Mouse (Mus musculus): Measurements from ENCODE around the gene Etnk1. TPM values are rescaled to one million over a fixed set of nuclear protein-coding genes. Genes with fewer than 3 reads are reported as not detected.
"Not testable (repeated sequence)": the region's sequence is repeated elsewhere in the genome, so short reads cannot be mapped to it uniquely, and the experiment has no call there.

Etnk1 gene
- total RNA-seq, 2 experiments from 2014 or later, result 188 to 192 TPM

DNA sequence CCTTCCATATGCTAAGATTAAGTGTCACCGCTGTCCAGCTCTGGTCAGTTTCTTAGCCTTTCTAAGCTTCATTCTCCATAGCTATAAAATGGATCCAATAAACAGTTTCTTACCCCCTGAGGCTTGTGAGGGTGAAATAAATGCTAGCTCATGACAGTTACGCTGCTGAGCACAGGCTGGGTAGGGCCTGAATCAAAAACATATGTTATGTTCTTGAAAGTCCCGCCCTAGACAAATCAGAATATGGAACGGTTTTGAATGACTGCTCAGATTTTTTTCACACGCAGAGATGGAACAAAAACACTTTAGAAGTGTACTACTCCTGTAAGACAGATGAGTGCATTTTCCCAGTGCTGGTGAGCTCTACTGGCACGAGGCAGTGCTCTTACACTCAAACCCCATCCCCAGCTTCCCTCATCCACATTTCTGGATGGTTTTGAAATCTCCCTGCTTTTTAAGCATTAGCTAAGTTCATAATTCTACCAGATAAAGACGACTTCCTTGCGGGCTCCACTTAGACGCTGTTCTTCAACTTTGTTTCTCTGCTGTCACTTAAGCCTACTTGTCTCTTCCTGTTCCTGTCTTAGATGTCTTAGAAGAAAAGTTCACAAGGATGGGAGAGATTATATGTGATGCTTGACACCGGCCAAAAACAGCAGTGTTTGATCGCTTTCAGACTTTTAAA is 4.9 kb downstream of the Etnk1 start:
- no peak for DNase-seq

DNA sequence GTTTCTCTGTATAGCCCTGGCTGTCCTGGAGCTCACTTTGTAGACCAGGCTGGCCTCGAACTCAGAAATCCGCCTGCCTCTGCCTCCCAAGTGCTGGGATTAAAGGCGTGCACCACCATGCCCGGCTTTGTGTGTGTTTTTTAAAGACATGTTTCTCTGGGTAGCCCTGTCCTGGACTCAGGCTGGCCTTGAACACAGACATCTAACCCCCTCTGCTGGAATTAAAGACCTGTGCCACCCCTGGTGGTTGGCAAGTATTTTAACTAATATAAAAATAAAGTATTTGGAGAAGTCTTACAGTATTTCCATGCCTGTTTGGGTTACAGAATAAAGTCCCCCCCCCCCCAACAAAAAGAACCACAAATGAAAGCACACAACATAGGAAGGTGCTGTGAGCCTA is 5.7 kb downstream of the Etnk1 start:
- not testable (repeated sequence) for DNase-seq

DNA sequence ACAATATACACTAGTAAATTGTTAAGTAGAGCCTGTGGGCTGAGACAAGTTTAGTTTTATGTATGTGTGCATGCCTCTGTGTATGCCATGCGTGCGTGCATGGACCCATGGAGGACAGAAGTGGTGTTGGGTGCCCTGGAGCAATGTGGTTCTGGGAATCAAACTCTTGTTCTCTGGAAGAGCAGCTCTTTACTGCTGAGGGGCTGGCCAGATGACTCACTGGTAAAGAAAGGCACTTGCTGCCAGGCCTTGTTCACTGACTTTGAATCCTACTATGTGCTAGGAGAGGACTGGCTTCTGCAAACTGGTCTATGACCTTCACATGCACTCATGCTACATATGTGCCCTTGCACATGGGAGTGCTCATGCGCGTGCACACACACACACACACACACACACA is 7.2 kb downstream of the Etnk1 start:
- no peak for DNase-seq

DNA sequence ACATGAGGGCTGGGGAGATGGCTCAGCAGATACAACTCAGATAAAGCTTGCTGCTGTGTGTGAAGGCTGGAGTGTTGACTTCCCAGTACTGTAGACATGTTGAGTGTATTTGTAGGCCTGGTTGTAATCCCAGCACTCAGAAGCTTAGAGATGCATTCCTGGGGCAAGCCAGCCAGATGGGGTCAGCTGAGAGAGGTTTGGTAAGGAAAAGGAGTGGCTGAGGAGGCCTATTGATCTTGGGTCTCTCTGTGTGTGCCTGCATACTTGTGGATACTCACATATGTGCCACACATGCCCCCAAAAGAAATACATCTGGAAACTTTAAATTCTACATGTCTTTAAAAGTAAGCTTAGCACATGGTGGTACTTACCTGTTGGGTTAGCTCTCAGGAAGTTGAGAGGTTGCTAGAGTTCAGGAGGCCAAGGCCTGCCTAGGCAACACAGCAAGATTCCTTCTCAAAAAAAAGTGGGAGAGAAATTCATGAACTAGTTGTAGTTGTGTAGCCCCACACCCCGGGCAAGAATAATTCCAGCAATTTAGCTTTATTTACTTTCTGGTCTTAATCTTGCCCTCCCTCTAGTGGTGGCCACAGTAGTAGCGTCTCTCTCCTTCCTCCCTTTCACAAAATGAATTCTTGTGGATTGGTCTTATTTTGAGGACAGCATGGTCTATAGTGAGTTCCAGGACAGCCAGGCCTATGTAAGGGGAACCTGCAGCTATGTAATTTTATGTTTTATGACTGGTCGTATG is 8.1 kb downstream of the Etnk1 start:
- no peak for DNase-seq

DNA sequence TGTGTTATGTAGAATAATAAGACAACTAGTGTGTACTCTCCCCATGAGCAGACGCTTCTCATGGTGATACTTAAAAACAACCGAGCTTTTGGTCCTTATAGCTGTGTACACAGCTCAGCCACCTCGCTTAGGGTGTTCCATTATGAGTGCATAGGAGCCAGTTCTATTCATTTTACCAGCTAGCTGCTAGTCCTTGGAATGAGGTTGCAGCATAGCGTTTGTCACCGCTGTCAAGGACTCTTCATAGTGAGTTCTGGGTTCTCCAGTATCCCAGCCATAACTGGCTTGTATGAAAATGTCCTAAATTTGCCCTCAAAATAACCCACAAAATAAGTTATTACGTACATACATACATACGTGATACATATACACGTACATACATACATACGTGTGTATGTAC is 9.1 kb downstream of the Etnk1 start:
- DNase-seq, result no peak

DNA sequence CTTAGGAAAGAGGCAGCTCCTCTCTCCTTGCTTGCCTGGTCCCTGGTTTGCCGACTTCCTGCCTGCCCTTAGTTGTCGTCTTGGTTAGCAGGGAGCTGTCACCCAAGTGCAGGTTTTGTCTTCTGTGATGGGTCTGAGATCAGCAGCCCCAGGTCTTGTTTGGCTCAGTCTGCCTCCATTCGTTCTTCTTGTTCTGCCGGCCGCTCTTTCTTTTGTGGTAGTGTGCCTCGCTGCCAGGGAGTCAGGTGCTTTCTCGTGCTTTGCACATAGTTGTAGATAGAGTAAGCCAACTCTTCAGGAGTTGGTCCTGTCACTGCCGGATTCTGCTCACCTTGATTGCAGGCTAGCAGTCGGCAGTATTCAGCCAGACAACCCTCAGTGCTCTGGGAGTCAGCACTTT is 9.6 kb downstream of the Etnk1 start:
- DNase-seq, result no peak

DNA sequence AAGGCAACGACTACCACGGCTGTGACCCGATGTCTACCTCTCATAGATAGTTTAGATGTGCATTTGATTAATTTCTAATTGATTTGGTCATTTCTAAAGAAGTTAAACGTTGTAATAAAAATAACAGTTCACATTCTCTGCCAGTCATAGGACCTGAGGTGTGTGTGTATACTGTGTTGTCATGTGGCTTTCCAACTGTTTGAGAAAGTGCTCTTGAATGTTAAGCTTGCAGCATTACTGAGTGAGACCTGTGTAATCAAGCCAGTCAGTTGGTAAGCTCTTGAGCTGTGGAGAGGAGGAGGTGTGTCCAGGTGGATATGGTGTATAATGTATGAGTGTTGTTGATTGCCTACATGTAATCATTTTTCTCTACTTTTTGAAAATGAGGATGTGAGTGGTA is 12.2 kb downstream of the Etnk1 start:
- no peak for DNase-seq

DNA sequence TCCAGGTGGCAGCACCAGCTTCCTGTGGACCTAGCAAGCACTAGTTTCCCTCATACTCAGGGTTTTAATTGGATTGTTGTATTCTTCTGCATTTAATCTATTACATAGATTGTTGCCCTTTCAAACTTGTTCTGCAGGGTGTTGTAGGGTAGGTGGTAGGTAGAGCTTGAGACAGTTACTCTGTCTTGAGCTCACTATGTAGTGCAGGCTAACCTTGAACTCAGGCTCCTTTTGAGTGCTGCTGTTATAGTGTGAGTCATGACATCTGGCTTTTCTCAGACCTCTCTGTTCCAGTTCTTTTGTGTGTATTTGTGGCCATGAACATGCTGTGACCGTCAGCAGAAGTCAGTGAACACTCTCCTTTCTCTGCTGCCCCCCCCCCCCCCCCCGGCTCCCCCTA is 12.7 kb downstream of the Etnk1 start:
- DNase-seq, result no peak

DNA sequence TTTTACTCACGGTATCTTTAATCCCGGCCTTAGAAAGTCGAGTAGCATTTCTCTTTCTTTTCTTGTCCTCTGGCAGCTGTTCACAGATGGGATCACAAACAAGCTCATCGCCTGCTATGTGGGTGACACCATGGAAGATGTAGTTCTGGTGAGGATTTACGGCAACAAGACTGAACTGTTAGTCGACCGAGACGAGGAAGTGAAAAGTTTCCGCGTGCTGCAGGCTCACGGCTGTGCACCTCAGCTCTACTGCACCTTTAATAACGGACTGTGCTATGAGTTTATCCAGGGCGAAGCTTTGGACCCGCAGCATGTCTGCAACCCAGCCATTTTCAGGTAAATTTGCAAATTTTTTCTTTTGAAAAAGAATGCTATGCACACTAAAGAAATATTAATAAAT is 13.5 kb downstream of the Etnk1 start:
- no peak for DNase-seq

DNA sequence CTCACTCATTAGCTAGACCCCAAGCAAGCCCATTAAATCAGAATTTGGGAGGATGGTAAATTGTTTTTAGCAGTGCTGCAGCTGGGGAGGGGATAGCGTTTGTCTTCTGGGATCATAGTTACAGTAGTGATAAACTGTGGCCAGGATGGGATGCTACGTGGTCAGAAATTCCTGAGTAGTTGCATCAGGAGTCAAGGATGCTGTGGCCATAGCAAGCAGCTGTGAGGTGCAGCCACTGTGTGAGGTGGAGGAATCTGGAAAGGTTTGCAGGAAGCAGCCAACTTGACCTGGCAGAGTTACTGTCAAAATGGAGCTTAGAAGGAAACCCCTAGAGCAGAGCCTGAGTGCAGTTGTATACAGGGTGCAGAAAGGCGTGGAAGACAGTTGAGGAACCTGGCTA is 17.1 kb downstream of the Etnk1 start:
- no peak for DNase-seq

DNA sequence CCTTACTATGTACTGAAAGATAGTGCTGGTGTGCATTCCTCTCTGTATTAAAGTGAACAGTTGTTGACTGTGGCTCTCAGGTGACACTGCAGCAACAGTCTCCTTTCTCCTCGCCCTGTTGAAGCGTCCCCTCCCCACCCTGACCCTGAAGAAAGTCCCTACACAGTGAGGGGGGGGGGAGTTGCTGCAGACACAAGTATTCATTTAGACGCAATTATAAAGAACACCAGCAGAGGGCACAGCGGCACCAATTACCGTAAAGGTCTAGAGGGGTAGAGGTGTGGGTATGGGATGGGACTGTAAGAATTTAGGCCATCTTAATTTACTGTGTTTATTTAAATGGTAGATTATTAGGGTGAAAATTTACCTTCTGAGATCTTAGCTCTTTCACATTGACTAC is 17.7 kb downstream of the Etnk1 start:
- no peak for DNase-seq

DNA sequence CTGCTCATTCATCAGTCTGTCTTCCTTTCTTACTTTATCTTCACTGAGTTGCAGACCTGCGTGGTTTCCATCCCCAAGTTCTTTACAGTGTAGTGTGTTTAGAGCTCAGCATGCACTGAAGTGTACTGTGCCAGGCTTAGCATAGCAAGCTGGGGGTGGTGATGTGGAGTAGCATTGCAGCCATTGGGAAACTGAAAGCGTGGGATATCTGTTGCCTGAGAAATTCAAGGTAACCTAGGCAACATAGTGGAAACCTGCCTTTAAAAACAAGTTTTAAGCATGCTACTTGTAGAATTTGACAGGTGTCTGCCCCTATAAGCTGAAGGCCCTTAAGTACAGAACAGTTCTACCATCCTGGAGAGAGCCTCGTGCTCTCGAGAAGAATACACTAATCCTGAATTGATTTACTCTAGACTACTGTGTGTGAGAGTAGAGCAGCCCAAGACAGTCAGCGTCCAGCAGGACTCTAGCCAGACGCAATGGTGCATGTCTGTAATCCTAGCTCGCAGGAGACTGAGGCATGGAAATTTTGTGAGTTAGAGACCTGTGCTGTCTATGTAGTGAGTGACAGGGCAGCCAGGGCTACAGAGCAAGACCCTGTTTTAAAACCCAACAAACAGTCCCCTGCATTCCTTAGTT is 23.9 kb downstream of the Etnk1 start:
- DNase-seq, result peak in 1 of 2 experiments; percentile 18

DNA sequence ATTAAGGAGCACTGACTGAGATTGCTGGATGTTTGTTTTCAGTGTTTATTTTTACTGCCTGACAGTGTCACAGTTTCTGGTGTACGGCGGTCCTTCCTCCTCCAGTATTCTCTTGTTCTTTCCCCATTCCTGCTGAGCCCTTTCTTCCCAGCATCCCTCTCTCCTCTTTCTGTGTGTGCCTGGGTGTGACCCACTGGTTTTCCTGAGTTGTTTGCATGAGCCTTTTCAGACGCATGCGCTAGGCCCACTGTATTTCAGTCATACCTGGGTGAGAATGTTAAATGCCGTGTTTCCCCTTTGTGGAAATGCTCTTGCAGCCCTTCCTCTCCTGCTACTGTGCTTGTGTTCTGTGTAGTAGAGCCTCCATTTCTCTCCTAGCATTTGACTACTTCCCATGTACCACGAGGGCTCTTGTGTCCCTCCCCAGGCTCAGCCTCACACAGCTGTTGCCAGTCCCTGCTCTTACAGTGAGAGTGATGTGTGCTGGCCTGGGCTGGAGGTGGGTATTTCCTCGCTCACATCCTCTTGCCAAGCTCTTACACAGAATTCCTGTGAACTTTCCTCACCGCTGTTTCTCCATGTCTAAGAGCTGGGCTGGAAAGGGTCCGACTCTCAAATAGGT is 24.6 kb downstream of the Etnk1 start:
- DNase-seq, result no peak

DNA sequence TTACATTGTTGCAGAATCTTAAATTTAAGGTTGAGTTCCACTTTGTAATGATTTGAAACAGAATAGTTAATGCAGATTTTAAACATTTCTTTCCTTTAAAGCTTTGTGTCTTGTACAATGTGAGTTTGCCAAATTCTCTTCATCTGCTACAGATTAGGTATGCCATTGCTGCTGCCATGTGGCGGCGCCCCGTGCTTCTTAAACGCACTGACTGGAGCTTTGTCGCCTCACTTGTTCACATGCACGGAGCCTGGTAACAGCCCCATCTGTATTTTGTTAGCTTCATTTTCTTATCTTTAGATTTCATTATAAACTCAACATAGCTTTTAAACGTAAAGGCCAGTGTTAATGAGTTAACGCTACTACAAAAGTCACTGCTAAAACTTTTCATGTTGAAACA is 25.7 kb downstream of the Etnk1 start:
- DNase-seq, result no peak

DNA sequence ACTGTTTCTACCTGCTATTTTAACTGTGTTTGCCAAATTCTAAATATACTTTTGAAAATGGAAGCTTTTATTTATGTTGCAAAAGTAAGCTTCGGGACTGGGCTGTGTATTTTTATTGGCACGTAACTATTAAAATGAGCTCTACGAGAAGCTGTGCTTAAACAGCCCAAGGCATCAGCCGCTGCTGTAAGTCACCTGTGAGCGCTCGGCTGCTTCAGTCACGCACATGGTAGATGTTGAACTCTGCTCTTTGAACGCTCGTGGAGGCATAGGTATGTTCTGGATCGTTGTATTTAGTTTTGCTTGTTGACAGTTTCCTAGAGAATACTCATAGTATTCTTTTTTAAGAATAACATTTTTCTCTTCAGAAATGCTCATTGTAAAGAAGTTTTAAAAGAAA is 26.1 kb downstream of the Etnk1 start:
- no peak for DNase-seq

DNA sequence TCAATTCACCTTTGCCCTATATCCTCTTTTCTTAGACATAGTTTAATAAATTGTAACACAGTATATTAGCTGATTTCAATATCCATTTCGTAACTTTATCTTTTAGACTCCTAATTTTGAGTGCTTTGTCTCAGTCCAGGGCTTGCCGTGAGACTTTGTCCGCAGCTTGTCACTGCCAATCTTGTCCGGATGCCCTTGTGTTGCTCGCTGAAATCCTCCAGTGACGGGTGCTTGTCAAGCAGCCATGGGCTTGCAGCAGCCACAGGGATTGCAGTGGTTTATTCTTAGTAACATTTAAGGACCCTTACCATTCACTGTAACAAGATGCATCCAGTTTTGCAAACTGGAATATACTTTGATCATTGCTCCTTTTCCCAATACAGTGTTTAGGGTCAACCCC is 26.6 kb downstream of the Etnk1 start:
- DNase-seq, result no peak

DNA sequence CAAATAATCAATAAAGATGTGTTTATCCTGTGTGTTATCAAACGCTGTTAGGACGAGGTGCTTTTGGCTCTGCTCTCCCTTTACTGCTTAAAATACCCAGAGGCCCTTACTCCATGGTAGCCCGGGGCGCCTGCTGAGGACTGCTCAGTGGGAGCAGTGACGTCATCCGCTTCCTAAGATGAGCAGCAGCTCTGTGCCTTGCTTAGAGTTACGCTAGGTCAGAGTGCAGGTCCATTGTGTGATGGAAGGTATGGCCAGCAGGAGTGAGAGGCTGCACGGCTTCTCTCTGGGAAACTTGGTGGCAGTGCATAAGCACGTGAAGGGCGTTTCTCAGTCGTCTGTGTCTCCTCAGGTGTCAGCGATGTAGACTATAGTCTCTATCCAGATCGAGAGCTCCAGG is 30.0 kb downstream of the Etnk1 start:
- DNase-seq, result no peak

DNA sequence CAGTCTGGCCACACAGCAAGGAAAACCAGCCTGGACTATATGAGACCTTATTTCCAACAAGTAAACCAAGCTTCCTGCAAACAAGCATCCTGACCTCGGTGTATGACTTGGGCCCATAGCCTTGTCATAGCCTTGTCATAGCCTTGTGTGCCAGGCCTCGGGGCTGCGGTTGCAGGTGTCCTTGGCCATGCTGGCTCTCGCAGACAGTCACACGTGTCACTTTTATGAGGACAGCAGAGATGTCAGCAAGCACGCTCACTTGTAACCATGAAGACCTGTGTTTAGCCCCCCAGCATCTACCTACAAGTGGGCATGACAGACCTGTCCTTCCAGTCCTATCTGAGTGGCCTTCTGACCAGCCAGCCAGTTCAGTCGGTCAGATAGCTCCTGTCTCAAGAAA is 31.4 kb downstream of the Etnk1 start:
- no peak for DNase-seq

DNA sequence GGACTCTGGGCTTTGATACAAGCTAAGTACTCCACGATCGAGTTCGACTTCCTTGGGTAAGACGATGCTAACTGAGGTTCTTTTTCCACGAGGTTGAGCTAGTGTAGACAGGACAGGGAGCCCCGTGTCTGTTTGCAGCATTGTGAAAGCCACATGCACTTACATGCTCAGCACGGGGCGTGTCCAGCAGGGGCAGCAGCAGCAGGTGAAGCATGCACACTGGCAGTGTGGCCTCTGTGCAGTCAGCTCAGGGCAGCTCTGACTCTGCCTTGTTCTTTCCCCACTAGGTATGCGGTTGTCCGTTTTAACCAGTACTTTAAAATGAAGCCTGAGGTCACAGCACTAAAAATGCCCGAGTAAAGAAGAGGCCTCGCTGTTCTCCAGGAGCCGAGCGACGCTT is 36.1 kb downstream of the Etnk1 start:
- DNase-seq, result no peak

DNA sequence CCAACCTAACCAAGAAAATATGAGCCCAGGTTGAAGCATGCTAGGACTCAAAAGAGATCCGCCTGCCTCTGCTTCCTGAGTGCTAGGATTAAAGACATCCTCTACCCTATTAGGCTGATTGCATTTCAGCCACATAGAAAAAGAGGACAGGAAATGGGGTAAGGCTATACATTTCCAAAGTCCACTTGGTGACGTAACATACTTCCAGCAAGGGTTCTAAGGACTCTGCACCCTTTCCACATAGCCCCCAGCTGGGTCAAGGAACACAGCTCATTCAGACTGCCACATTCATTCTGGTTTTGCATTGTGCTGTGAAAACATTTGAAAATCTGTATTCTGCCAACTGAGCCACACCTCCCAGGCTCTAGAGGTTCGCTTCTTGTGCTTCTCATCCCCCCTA is 41.9 kb downstream of the Etnk1 start:
- DNase-seq, result no peak

DNA sequence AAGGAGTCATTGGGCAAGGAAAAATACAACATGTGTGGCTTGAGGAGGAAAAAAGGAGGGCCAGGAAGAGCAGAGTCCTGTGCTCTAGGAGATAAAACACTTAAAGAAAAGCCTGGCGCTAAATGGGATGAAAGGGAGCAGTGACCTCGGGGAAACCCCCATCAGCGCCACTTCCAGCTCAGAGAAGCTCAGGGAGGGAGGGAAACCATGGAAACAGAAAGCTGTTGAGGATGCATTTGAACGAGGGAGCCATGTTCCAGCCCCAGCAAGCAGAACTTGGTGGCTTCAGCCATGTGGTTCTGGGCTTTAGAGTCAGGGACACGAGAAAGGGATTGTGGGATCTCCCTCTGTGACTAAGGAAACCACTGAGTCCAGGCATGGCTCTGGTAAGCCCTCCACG is 45.7 kb downstream of the Etnk1 start:
- no peak for DNase-seq

DNA sequence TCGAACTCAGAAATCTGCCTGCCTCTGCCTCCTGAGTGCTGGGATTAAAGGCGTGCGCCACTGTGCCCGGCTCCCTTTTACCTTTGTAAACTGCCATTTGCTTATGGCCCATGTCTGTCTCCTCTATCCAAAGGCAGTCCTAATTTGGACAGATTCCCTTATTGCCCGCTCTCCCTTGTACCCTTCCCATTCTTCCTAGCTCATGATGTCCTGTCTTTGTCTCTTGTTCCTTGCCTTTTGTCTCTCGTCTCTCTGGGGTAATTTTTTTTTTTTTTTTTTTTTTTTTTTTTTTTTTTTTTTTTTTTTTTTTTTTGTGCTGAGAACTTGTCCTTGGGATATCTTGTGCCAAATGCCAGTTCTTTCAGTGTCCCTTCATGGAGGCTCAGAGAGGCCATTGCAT is 46.4 kb downstream of the Etnk1 start:
- DNase-seq, result no peak

DNA sequence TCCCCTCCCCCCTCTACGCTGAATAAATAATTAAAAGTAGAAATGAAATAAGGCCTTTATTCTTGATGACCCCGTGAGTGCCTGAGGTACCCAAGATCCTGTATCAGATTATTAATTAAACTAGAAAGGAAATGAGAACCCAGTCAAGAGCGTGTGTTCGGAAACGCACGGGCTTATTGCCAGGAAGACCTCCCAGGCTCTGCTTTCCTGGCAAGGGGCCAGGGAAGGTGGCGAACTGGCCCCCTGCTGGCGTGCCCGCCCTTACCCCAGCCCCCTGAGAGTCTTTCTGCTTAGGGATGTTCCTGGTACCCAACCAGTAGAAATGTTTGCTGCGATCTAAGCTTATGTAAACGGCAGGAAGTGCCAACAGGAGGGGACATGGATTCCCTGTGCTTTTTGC is 49.2 kb downstream of the Etnk1 start:
- no peak for DNase-seq

DNA sequence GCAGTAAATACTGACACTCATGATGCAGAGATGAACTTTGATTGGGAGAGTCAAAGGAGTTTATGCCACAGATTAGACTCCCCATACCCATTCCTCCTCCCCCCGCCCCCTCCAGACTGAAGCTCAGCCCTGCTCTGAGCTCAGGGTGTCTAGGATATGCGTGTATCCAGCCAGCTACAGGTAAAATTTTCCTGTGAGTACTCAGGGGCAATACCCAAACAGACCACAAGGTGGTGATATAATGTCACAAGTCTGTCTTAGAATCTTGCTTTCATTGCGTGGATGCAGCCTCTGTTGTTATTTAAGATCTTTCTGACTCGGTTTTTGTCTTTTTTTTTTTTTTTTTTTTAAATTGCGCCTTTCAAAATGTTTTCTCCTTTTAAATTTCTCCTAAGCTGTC is 52.3 kb downstream of the Etnk1 start:
- DNase-seq, result peak in 1 of 2 experiments; percentile 49

All from layer of hippocampus, postnatal 36 days (tissue).